Mouse (Mus musculus) midbrain, embryonic 10.5 days (tissue): ENCODE data around the gene St3gal6. TPM values are rescaled to one million over a fixed set of nuclear protein-coding genes. Genes with fewer than 3 reads are reported as not detected.
A peak's percentile ranks its signal among the peaks of the same experiment; 100 is the strongest.
"Not testable (repeated sequence)": the region's sequence is repeated elsewhere in the genome, so short reads cannot be mapped to it uniquely, and the experiment has no call there.

ENCODE experiments used
- DNase-seq: peaks from one replicate; pipeline ENCODE4 v3.0.0-alpha.2; 2017; ENCODE audit warnings: low spot score
- H3K27ac ChIP-seq: fragments of 300-500 bp; sonication (generic); replicated peaks from 2 replicates; pipeline ENCODE4 v1.5.1; 2016; ENCODE audit warnings: mild to moderate bottlenecking
- H3K27me3 ChIP-seq: fragments of 300-500 bp; sonication (generic); 2 replicates; pipeline ENCODE4 v1.6.1; 2016; ENCODE audit warnings: low read depth, mild to moderate bottlenecking; ENCODE audit not compliant: poor library complexity, severe bottlenecking
- H3K36me3 ChIP-seq: fragments of 300-500 bp; sonication (generic); 2 replicates; pipeline ENCODE4 v1.6.1; 2016; ENCODE audit warnings: mild to moderate bottlenecking, moderate library complexity
- H3K4me1 ChIP-seq: fragments of 300-500 bp; sonication (generic); 2 replicates; pipeline ENCODE4 v1.6.1; 2016
- H3K4me3 ChIP-seq: fragments of 300-500 bp; sonication (generic); 2 replicates; pipeline ENCODE4 v1.5.1; 2016; ENCODE audit warnings: mild to moderate bottlenecking, moderate library complexity
- H3K9me3 ChIP-seq: fragments of 300-500 bp; sonication (generic); replicated peaks from 2 replicates; pipeline ENCODE4 v1.6.1; 2016; ENCODE audit warnings: mild to moderate bottlenecking
- WGBS: fragments of 180-500 bp; shearing (Covaris S2); methylation state at CpG from one replicate; pipeline ENCODE4 v1.1.7; 2016; 5-methylcytosine and 5-hydroxymethylcytosine counted together
- polyA plus RNA-seq: library from polyadenylated mRNA; unstranded; fragments of >200 nt; fragmentation: Nextera tagmentation; extraction: Ambion mirVana; gene quantifications from 2 replicates; pipeline ENCODE4 v1.2.1, GENCODE M21; 2016

St3gal6 gene
- polyA plus RNA-seq, 1 experiment from 2014 or later, result 12.5 TPM

- H3K27ac ChIP-seq, result peak overlapping the region; percentile 28; the same call in 1 of the 2 replicates
- peaks cover 93% of the 10 kb centered on the region for H3K36me3 ChIP-seq
- H3K9me3 ChIP-seq, result no peaks in the 10 kb centered on the region
- H3K4me1 ChIP-seq, result 0 out of 2 replicates have a peak, but pooled peaks cover 2% of the 10 kb centered on the region
- H3K27me3 ChIP-seq, result no peaks in the 10 kb centered on the region
- no peak overlapping the region for H3K4me3 ChIP-seq
- DNase-seq, result no peak
- 91% methylated on average over 10 of the region's 10 CpGs for WGBS
These were observed 63.7 kb downstream of the St3gal6 start for GRCm38 (mm10) chr16:58460386-58460785.

GRCm38 (mm10) chr16:58459966-58460365 lies 64.1 kb downstream of the St3gal6 start:
- not testable (repeated sequence) for H3K27me3 ChIP-seq, H3K9me3 ChIP-seq, H3K4me3 ChIP-seq, H3K4me1 ChIP-seq, DNase-seq
- 71% methylated on average over 3 of the region's 3 CpGs for WGBS
- H3K27ac ChIP-seq, result peak overlapping the region; percentile 28; the same call in 1 of the 2 replicates
- H3K36me3 ChIP-seq, result peaks cover 91% of the 10 kb centered on the region

GRCm38 (mm10) chr16:58456991-58457390 lies 67.1 kb downstream of the St3gal6 start:
- H3K36me3 ChIP-seq, result peaks cover 83% of the 10 kb centered on the region
- DNase-seq, result no peak
- no peak overlapping the region for H3K4me3 ChIP-seq
- 89% methylated on average over 6 of the region's 6 CpGs for WGBS
- 0 out of 2 replicates have a peak, but pooled peaks cover 2% of the 10 kb centered on the region for H3K4me1 ChIP-seq
- no peaks in the 10 kb centered on the region for H3K27me3 ChIP-seq
- H3K9me3 ChIP-seq, result no peaks in the 10 kb centered on the region
- no peak overlapping the region for H3K27ac ChIP-seq

DNA sequence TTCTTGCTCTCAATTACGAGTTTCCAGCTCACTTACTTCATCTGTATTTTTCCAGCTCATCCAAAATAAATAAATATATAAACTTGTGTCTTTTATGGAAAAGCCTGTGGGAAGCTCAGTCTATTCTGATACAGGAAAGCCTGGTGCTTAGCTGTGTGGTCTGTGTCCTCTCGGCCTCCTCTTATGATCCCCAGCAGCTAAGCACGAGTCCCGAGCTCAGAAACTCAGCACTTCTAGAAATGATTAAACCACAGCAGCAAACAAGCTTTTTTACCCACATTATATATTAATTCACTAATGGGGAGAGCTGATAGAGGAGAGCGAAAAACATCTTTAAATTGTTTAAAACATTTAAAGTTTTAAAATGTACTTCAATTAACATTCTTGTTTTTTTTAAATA lies 67.6 kb downstream of the St3gal6 start:
- H3K27ac ChIP-seq, result no peak overlapping the region
- 91% methylated on average over 5 of the region's 5 CpGs for WGBS
- no peak for DNase-seq
- H3K4me3 ChIP-seq, result no peak overlapping the region
- no peaks in the 10 kb centered on the region for H3K27me3 ChIP-seq
- peaks cover 83% of the 10 kb centered on the region for H3K36me3 ChIP-seq
- no peaks in the 10 kb centered on the region for H3K9me3 ChIP-seq
- H3K4me1 ChIP-seq, result 0 out of 2 replicates have a peak, but pooled peaks cover 2% of the 10 kb centered on the region

- Histone ChIP-seq H3K4me1 (0 out of 2 replicates have a peak, but pooled peaks cover 2% of the 10 kb centered on the region), H3K27me3 (no peaks in the 10 kb centered on the region), H3K4me3 (no peak overlapping the region), H3K36me3 (peaks cover 82% of the 10 kb centered on the region), H3K27ac (no peak overlapping the region), H3K9me3 (no peaks in the 10 kb centered on the region)
- 90% methylated on average over 5 of the region's 5 CpGs for WGBS
- no peak for DNase-seq
These were observed 68.9 kb downstream of the St3gal6 start for GRCm38 (mm10) chr16:58455118-58455517.

GRCm38 (mm10) chr16:58454617-58455016 lies 69.4 kb downstream of the St3gal6 start:
- 76% methylated on average over 8 of the region's 8 CpGs for WGBS
- H3K27ac ChIP-seq, result no peak overlapping the region
- DNase-seq, result peak; percentile 49
- H3K9me3 ChIP-seq, result no peaks in the 10 kb centered on the region
- no peaks in the 10 kb centered on the region for H3K4me1 ChIP-seq
- no peak overlapping the region for H3K4me3 ChIP-seq
- H3K36me3 ChIP-seq, result peaks cover 82% of the 10 kb centered on the region
- no peaks in the 10 kb centered on the region for H3K27me3 ChIP-seq

GRCm38 (mm10) chr16:58453820-58454219 lies 70.2 kb downstream of the St3gal6 start:
- Histone ChIP-seq H3K9me3 (no peaks in the 10 kb centered on the region), H3K27ac (no peak overlapping the region), H3K4me1 (no peaks in the 10 kb centered on the region), H3K4me3 (no peak overlapping the region), H3K36me3 (peaks cover 78% of the 10 kb centered on the region), H3K27me3 (no peaks in the 10 kb centered on the region)
- no peak for DNase-seq

DNA sequence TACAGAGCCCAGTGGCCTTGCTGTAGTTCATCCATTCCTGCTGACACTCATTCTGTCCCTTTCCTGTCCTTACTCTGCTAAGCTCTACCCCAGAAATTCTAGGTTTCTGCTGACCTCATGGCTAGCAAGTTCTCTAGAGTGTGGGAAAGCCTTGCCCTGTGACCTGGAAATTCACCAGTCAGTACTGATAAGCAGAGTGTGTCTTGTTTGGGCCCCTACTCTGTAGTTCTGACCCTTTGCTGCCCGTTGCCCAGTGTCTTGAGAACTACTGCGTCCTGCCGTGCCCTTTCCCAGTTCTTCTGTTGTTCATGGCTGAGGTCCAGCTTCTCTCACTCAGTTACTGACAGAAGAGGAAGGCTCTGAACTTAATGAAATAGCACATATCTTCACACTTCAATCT lies 70.9 kb downstream of the St3gal6 start:
- no peak for DNase-seq
- Histone ChIP-seq H3K4me3 (no peak overlapping the region), H3K27me3 (no peaks in the 10 kb centered on the region), H3K36me3 (peaks cover 73% of the 10 kb centered on the region), H3K4me1 (no peaks in the 10 kb centered on the region), H3K27ac (no peak overlapping the region), H3K9me3 (no peaks in the 10 kb centered on the region)
- WGBS, result 87% methylated on average over 3 of the region's 3 CpGs

DNA sequence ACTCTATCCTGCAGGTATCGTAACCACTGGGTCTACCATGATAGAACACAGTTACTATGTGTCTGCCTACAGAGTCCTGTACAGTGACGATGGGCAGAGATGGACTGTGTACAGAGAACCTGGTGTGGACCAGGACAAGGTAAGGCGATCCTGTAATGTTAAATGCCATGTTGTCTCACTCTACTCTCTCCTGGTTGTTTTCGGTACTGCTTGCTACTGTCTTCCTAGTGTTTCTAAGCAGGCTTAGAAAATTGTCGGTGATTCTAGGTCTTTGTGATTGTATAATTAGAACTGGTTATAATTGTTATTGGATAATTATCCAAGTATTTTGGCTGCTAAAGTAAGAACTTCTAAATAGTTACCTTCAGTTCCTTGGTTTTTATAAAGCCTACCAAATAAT lies 72.4 kb downstream of the St3gal6 start:
- Histone ChIP-seq H3K4me1 (no peaks in the 10 kb centered on the region), H3K9me3 (no peaks in the 10 kb centered on the region), H3K4me3 (no peak overlapping the region), H3K27me3 (no peaks in the 10 kb centered on the region), H3K36me3 (peaks cover 67% of the 10 kb centered on the region), H3K27ac (no peak overlapping the region)
- no peak for DNase-seq
- WGBS, result 93% methylated on average over 5 of the region's 5 CpGs

GRCm38 (mm10) chr16:58450648-58451047 lies 73.4 kb downstream of the St3gal6 start:
- H3K27me3 ChIP-seq, result no peaks in the 10 kb centered on the region
- DNase-seq, result no peak
- H3K4me1 ChIP-seq, result no peaks in the 10 kb centered on the region
- no peak overlapping the region for H3K4me3 ChIP-seq
- peaks cover 63% of the 10 kb centered on the region for H3K36me3 ChIP-seq
- H3K27ac ChIP-seq, result no peak overlapping the region
- WGBS, result 79% methylated on average over 6 of the region's 6 CpGs
- H3K9me3 ChIP-seq, result no peaks in the 10 kb centered on the region

DNA sequence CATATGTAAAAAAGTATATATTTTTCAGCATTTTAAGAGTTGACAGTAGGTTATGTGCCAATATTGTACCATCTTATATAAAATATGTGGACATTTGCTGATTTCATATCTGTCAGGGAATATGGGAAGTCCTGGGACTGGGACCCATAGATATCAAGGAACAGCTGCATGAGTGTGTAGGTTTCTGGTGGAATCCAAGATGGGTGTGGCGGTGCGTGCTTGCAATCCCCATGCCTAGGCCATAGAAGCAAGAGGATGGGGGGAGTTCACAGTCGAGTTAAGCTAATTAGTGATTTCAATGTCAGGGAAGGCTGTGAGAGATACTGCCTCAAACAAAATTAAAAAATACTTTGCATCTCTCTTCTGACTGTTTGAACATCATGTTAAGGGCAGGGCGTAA lies 75.0 kb downstream of the St3gal6 start:
- H3K9me3 ChIP-seq, result no peaks in the 10 kb centered on the region
- H3K4me3 ChIP-seq, result no peak overlapping the region
- no peak for DNase-seq
- no peak overlapping the region for H3K27ac ChIP-seq
- 92% methylated on average over 4 of the region's 4 CpGs for WGBS
- H3K4me1 ChIP-seq, result no peaks in the 10 kb centered on the region
- peaks cover 59% of the 10 kb centered on the region for H3K36me3 ChIP-seq
- no peaks in the 10 kb centered on the region for H3K27me3 ChIP-seq

DNA sequence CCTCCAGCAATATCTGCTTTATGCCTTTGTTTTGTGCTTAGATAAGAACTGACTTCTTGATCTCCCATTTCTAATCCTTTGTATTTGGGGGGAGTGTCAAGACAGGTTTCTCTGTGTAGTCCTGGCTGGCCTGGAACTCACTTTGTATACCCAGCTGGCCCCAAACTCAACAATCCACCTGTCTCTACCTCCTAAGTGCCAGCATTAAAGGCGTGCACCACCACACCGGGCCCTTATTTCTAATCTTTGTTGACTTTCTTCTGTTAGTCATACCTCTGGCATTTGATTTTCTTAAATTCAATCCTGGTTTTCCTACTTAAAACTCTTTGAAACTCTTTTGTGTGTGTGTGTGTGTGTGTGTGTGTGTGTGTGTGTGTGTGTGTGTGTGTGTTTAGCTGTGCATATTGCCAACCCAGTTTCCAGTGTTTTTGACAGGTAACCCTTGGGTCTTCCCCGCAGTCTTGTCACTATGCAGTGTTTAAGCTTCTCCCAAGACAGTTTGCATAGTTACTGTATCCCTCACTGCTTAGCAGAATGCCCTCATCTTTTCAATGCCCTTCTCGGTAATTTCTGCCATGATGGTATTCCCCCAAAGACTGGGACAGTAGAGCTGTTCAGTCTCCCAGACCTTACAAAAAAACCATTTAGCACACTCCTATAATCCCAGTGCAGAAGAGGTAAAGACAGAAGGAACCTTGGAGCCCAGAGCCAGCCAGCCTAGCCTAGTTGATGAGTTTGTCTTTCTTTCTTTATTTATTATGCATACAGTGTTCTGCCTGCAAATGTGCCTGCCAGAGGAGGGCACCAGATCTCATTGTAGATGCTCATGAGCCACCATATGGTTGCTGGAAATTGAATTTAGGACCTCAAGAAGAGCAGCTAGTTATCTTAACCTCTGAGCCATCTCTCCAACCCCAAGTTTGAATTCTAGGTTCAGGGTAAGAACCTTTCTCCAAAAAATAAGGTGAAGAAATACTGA lies 77.5 kb downstream of the St3gal6 start:
- DNase-seq, result no peak
- no peak overlapping the region for H3K4me3 ChIP-seq
- peaks cover 53% of the 10 kb centered on the region for H3K36me3 ChIP-seq
- no peaks in the 10 kb centered on the region for H3K27me3 ChIP-seq
- no peak overlapping the region for H3K27ac ChIP-seq
- WGBS, result 92% methylated on average over 4 of the region's 4 CpGs
- no peaks in the 10 kb centered on the region for H3K9me3 ChIP-seq
- no peaks in the 10 kb centered on the region for H3K4me1 ChIP-seq

GRCm38 (mm10) chr16:58444735-58445134 lies 79.3 kb downstream of the St3gal6 start:
- Histone ChIP-seq H3K36me3 (peaks cover 39% of the 10 kb centered on the region), H3K4me1 (no peaks in the 10 kb centered on the region), H3K27me3 (no peaks in the 10 kb centered on the region), H3K9me3 (no peaks in the 10 kb centered on the region), H3K4me3 (no peak overlapping the region), H3K27ac (no peak overlapping the region)
- DNase-seq, result no peak
- 71% methylated on average over 6 of the region's 6 CpGs for WGBS
